Mouse (Mus musculus): ENCODE measurements around the gene Hist1h2ab.
"Not testable (repeated sequence)": the region's sequence is repeated elsewhere in the genome, so short reads cannot be mapped to it uniquely, and the experiment has no call there.

Hist1h2ab gene

GRCm38 (mm10) chr13:23750839-23751477 is at the start of gene Hist1h2ab:
Hist1h2ab (plus strand) TSS chr13:23751126.
- peak; percentile 90 for DNase-seq

GRCm38 (mm10) chr13:23702220-23702619 is 48.7 kb upstream of the Hist1h2ab start:
- DNase-seq, result no peak

GRCm38 (mm10) chr13:23702801-23703200 is 48.1 kb upstream of the Hist1h2ab start:
- not testable (repeated sequence) for DNase-seq

GRCm38 (mm10) chr13:23705751-23706356 is 45.1 kb upstream of the Hist1h2ab start:
- no peak for DNase-seq

- no peak for DNase-seq
Observed at GRCm38 (mm10) chr13:23706771-23707170, 44.2 kb upstream of the Hist1h2ab start.

- no peak for DNase-seq
Observed at GRCm38 (mm10) chr13:23708041-23708440, 42.9 kb upstream of the Hist1h2ab start.

GRCm38 (mm10) chr13:23708654-23709053 is 42.3 kb upstream of the Hist1h2ab start:
- no peak for DNase-seq

- peak; percentile 46 for DNase-seq
Observed at GRCm38 (mm10) chr13:23709714-23710373, 41.1 kb upstream of the Hist1h2ab start.

- DNase-seq, result peak; percentile 75
Observed at GRCm38 (mm10) chr13:23710374-23711089, 40.4 kb upstream of the Hist1h2ab start, which contains the start of gene Hfe. Hfe (minus strand) TSS chr13:23710854.

- no peak for DNase-seq
Observed at GRCm38 (mm10) chr13:23716261-23717042, 34.5 kb upstream of the Hist1h2ab start.

GRCm38 (mm10) chr13:23717176-23717575 is 33.8 kb upstream of the Hist1h2ab start:
- DNase-seq, result no peak

- not testable (repeated sequence) for DNase-seq
Observed at GRCm38 (mm10) chr13:23717593-23718245, 33.2 kb upstream of the Hist1h2ab start.

- no peak for DNase-seq
Observed at GRCm38 (mm10) chr13:23724239-23724638, 26.7 kb upstream of the Hist1h2ab start.

GRCm38 (mm10) chr13:23725213-23725612 is 25.7 kb upstream of the Hist1h2ab start:
- DNase-seq, result no peak

GRCm38 (mm10) chr13:23728472-23729191 is 22.3 kb upstream of the Hist1h2ab start:
- no peak for DNase-seq

- no peak for DNase-seq
Observed at GRCm38 (mm10) chr13:23729192-23729525, 21.8 kb upstream of the Hist1h2ab start.

- no peak for DNase-seq
Observed at GRCm38 (mm10) chr13:23729706-23730105, 21.2 kb upstream of the Hist1h2ab start.

GRCm38 (mm10) chr13:23730479-23730878 is 20.4 kb upstream of the Hist1h2ab start:
- no peak for DNase-seq

- peak; percentile 73 for DNase-seq
Observed at GRCm38 (mm10) chr13:23732156-23732804, 18.6 kb upstream of the Hist1h2ab start.

GRCm38 (mm10) chr13:23737091-23737490 is 13.8 kb upstream of the Hist1h2ab start:
- peak; percentile 61 for DNase-seq

GRCm38 (mm10) chr13:23738041-23738440 is 12.9 kb upstream of the Hist1h2ab start:
- DNase-seq, result no peak
